Mouse (Mus musculus) lung, adult 2 months (tissue): Measurements from ENCODE around the gene Hs2st1.

Experiments
- CTCF ChIP-seq: fragments of 200-500 bp; IDR thresholded peaks from 2 replicates; pipeline ENCODE4 v1.5.1; 2011; ENCODE audit warnings: mild to moderate bottlenecking, low read length, control low read depth; ENCODE audit not compliant: insufficient read depth
- POLR2A ChIP-seq: fragments of 200-500 bp; IDR thresholded peaks from 2 replicates; pipeline ENCODE4 v1.6.1; 2011; ENCODE audit warnings: low read depth, mild to moderate bottlenecking, control low read depth, low read length, borderline replicate concordance; ENCODE audit errors: extremely low read depth

- TF ChIP-seq POLR2A (no peak), CTCF (no peak)
These were observed 1.1 kb downstream of the Hs2st1 start for GRCm38 (mm10) chr3:144568861-144569361.
